Mouse (Mus musculus): ENCODE results near the gene Ciz1. TPM values are rescaled to one million over a fixed set of nuclear protein-coding genes. Genes with fewer than 3 reads are reported as not detected.
"Not testable (repeated sequence)": the region's sequence is repeated elsewhere in the genome, so short reads cannot be mapped to it uniquely, and the experiment has no call there.

Gene Ciz1
- total RNA-seq, 2 experiments from 2014 or later: 46.6 to 69.0 TPM

GRCm38 (mm10) chr2:32344598-32345321 is 7.4 kb upstream of the Ciz1 start:
- no peak for ATAC-seq (replicated peaks; ENCODE audit: poor library complexity)

DNA sequence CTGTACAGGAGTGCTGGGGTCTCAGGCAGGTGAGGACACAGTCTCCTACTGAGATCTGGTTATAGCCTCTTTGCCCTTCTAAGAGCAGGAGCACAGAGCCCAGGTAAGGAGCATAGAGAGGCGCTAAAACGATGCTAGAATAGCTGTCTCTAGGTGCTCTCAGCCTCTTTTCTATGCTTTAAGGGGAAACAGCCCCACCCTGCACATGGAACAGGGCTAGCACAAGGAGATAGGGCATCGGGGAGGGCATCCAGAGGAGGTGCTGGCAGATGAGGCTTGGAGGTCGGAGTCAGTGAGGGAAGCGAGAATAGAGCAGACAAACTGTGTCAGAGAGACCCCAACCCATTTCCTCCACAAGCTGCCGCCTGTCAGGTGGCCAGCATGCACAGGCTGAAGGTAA is 5.1 kb upstream of the Ciz1 start:
- no peak for ATAC-seq (replicated peaks; ENCODE audit: poor library complexity)

GRCm38 (mm10) chr2:32348311-32348710 is 3.8 kb upstream of the Ciz1 start:
- ATAC-seq (replicated peaks; ENCODE audit: poor library complexity): no peak

DNA sequence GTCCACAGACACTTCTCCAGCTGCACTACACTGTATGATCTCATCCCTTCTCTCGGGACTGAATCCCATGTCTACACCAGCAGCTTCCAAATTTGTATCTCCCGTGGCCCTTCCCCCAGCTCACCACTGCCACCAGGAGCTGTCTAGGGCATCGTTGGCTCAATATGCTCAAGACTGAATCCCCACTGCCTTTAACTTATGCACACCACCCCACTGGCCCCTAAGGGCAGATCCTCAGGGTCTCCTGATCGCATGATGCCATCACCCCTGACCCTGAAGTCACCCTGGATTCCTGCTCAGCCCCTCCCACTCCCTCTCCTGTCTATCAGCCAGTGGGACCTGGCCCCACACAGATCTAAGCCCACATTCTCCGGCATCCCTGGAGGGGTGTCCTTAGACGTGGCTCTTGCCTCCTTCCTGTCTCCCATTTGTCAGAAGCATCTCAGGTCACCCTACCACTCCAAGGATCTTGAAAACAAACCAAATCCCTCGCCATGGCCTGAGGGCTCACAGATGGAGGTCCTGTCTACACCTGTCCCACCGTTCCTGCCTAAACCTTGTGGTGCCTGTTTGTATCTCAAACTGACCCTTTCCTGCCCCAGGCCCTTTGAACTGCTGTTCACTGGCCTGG is 2.4 kb upstream of the Ciz1 start:
- no peak for ATAC-seq (replicated peaks; ENCODE audit: poor library complexity)

GRCm38 (mm10) chr2:32350471-32351051 is 1.6 kb upstream of the Ciz1 start:
- no peak for ATAC-seq (replicated peaks; ENCODE audit: poor library complexity)

- ATAC-seq (replicated peaks; ENCODE audit: poor library complexity): no peak
Observed at GRCm38 (mm10) chr2:32351471-32351961, 611 bp upstream of the Ciz1 start.

GRCm38 (mm10) chr2:32353007-32353542 is 948 bp downstream of the Ciz1 start, which contains the start of gene Dnm1:
Gene Dnm1, minus strand, starts transcription at chr2:32353338.
- peak; percentile 94 for ATAC-seq (replicated peaks; ENCODE audit: poor library complexity)

DNA sequence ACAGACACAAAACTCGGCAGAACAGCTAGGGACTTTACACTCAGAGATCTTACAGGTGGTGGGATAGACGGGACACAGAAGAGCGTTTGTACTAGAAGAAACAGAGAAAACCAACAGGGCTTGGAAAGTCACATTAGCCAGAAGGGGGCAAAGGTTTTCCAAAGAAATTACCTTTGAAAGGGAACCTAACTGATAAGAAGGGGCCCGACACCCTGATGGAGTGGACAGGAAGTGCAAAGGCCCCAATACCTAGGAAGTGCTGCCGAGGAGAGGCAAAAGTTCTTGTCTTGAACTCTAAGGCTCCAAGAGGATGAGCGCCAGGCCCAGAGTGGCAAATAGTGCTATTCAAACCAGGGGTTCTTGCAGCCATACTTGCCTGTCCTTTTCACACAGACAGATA is 1.7 kb downstream of the Ciz1 start:
- ATAC-seq (replicated peaks; ENCODE audit: poor library complexity): no peak

GRCm38 (mm10) chr2:32354336-32354895 is 2.3 kb downstream of the Ciz1 start:
- ATAC-seq (replicated peaks; ENCODE audit: poor library complexity): no peak

DNA sequence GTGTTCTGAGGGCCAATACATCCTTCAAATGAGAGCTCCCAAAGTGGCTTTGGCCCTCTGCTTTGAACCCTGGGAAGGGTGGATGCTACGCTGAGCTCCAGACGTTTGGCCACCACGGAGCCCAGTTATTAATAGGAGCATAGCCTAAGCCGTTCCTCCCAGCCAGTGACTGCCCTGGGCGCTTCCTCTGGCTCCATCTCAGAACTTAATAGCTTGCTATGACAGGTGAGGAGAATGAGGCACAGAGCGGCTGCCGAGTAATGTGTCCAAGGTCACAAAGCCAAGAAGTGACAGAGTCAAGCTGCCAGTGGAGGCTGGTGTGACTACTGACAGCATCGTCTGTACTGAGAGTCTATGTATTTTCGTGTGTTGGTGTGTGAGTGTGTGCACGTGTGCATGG is 4.1 kb downstream of the Ciz1 start:
- ATAC-seq (replicated peaks; ENCODE audit: poor library complexity): no peak

DNA sequence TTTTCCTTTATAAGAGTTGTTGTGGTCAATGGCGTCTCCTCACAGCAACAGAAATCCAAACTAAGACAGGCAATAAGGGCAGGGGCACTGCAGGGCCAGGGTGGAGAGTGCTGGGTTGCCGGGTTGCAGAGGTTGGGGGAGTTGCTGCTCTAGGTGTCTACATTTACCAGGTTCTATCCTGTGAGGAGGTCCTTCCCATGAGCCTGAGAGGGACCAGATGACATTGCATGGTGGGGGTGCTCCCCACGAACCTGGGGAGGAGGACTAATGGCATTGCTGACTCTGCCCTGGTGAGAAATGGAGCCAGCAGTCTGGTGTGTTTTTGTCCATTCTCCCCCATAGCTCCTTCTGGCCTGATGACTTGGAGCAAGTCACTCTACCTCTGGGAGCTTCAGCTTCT is 5.6 kb downstream of the Ciz1 start:
- ATAC-seq (replicated peaks; ENCODE audit: poor library complexity): no peak

GRCm38 (mm10) chr2:32358381-32358780 is 6.3 kb downstream of the Ciz1 start:
- no peak for ATAC-seq (replicated peaks; ENCODE audit: poor library complexity)

DNA sequence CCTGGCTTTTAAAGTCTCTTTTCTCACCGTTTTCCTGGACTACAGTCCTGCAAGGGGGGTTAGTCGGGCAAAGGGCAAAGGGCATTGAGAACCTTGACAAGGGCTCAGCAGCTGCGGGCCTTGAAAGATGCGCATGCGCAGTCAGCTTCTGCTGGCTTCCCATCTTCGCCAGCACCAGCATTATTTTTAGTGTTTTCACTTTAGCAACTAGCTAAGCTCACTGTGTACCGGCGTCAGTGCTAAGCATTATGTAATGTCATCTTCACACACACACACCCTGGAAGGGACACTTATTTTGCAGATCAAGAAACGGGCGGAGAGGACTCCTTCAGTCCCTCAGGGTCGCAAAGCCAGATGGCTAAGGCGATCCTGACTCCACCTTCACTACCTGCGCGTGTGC is 8.6 kb downstream of the Ciz1 start:
- ATAC-seq (replicated peaks; ENCODE audit: poor library complexity): no peak

DNA sequence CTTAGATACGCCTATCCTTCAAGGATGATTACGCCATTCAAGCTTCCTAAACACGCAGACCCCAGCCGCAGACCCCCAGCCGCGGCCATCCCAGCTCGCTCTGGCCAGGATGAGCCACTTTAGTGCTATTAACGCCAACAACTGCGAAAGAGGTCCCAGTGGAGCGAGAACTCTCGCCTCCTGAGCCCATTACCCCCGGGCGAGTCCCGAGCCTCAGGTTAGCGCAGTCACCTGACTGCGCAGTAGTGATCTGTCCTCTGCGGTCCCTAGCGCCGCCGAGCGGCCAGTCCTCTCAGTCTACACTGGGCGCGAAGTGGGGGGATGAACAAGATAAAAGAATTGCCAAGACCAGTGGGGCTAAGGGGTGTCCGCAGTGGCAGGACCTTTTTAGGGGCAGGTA is 9.3 kb downstream of the Ciz1 start:
- ATAC-seq (replicated peaks; ENCODE audit: poor library complexity): peak; percentile 56

DNA sequence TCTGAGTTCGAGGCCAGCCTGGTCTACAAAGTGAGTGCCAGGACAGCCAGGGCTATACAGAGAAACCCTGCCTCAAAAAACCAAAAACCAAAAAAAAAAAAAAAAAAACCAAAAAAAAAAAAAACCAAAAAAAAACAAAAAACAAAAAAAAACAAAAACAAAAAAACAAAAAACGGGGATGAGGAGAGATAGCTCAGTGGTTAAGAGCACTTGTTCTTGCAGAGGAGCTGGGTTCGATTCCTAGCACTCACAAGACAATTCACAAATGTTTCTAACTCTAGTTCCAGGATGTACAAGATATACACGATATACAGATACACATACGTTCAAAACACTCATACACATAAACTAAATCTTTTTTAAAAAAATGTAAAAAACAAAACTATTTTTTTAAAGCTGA is 10.1 kb downstream of the Ciz1 start:
- ATAC-seq (replicated peaks; ENCODE audit: poor library complexity): not testable (repeated sequence)

DNA sequence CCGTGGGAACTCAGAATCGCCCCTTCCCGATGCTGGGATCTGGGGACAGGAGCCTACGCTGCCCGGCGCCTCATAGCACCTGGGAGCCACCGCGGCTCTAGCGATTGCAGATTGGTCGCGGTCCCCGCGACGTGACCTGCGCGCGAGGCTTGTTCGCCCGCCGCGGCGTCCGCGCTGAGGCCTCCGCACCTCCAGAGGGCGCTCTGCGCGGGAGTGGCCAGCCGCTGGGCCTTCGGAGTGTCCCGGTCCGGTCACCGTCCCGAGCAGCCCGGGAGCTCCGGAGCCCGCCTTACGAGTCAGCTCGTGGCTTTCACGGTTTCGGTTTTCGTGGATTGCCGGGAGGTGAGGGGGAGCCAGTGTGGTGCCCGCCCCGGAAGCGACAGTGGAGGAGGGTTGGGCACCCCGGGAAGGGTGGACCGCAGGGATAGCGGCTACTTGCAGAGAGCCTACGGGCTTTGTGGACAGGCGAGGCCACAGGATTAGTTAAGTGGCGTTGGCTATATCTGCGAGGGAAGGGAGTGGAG is 10.8 kb downstream of the Ciz1 start:
- ATAC-seq (replicated peaks; ENCODE audit: poor library complexity): peak; percentile 76

- ATAC-seq (replicated peaks; ENCODE audit: poor library complexity): peak; percentile 26
Observed at GRCm38 (mm10) chr2:32363376-32364106, 11.4 kb downstream of the Ciz1 start.

DNA sequence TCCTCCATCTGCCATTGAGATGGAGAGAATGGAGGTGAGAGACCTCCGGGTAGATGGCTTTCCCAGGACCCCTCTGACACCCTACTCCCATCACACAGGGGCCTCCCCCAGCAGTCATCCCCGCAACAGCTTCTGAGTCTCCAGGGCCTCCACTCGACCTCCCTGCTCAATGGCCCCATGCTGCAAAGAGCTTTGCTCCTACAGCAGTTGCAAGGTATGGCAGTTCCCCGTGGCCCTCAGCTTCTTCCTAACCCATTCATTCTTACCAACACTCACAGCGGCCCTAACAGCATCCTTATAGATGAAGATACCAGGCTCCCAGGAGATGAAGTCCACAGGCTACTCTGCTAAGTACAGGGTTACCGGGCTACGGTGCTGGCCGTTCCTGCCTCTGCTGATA is 12.0 kb downstream of the Ciz1 start:
- no peak for ATAC-seq (replicated peaks; ENCODE audit: poor library complexity)

DNA sequence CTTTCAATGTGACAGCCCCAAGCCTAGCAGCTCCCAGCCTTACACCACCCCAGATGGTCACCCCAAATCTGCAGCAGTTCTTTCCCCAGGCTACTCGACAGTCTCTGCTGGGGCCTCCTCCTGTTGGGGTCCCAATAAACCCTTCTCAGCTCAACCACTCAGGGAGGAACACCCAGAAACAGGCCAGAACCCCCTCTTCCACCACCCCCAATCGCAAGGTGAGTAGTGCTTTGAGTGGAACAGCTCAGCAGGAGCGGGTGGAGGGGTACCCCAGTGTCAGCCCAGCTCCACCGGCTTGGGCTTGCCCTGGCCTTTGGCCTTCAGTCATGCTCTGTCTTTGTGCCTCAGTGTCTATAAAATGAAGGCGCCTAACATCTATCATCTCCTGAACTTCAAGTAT is 15.2 kb downstream of the Ciz1 start:
- no peak for ATAC-seq (replicated peaks; ENCODE audit: poor library complexity)

DNA sequence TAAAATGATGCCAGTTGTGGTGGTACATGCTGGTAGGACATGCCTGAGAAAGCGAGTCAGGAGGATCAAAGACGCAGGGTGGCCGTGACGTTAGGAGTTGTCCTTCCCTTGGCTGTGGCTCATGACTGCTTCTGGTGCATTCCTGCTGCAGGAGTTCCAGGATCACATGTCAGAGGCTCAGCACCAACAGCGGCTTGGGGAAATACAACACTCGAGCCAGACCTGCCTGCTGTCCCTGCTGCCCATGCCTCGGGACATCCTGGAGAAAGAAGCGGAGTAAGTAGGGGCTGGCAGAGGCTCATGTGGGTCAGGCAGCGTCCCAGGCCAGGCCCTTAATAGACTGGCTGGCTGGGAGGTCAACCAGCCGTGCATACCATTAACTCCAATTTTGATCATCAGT is 22.1 kb downstream of the Ciz1 start:
- no peak for ATAC-seq (replicated peaks; ENCODE audit: poor library complexity)
